Mouse (Mus musculus) C2C12 (cell line): ENCODE measurements at regions not wholly inside any gene's neighbourhood (a gene's known extent, or its start where the extent isn't known, plus 50 kb on each side); places are given as distances from the start of the nearest gene placed in this dataset.

Source experiments
- CEBPB ChIP-seq: IDR thresholded peaks from one replicate; pipeline ENCODE4 v1.6.1; 2011; ENCODE audit warnings: low read depth, mild to moderate bottlenecking, control low read depth, moderate library complexity
- CTCF ChIP-seq: IDR thresholded peaks from one replicate; pipeline ENCODE4 v1.5.1; 2011; ENCODE audit not compliant: control insufficient read depth, insufficient read depth, insufficient read length
- MYOD1 ChIP-seq: IDR thresholded peaks from one replicate; pipeline ENCODE4 v1.6.1; 2011; ENCODE audit warnings: low read depth; ENCODE audit not compliant: control insufficient read depth, insufficient read length
- MYOG ChIP-seq: IDR thresholded peaks from one replicate; pipeline ENCODE4 v1.6.1; 2011; ENCODE audit not compliant: control insufficient read depth, insufficient read length; ENCODE audit errors: extremely low read depth
- USF1 ChIP-seq: IDR thresholded peaks from one replicate; pipeline ENCODE4 v1.6.1; 2011; ENCODE audit warnings: low read depth, mild to moderate bottlenecking, control low read depth, moderate library complexity

DNA sequence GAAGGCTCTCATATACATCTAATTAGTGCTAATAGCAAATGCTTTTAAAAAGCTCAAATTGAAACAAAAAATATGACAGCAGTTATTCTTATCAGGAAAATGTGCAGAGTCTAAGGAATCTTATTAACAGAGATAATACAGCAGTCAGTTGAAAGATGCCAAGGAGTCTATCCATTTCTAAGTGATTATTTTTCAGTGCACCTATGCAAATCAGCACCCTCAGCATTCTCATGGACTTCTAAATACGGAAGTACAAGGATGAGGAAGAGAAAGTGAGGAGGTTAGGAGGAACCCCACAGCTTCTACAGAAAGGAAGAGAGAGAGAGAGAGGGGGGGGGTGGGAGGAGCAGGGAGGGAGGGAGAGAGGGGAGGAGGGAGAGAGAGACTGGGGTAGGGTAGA, 175.5 kb upstream of the Tusc1 start:
- no peak for TF ChIP-seq CTCF
- no peak for TF ChIP-seq USF1
- TF ChIP-seq CEBPB: no peak
- TF ChIP-seq MYOD1: no peak
- TF ChIP-seq MYOG: no peak
